Mouse (Mus musculus) limb, embryonic 15.5 days (tissue): ENCODE measurements at regions not wholly inside any gene's neighbourhood (a gene's known extent, or its start where the extent isn't known, plus 50 kb on each side); places are given as distances from the start of the nearest gene placed in this dataset.

Source experiments
- ATAC-seq: fragments of 200-750 bp; cut with Nextera tagmentation; 2 replicates; pipeline ENCODE4 v1.8.0; 2017; ENCODE audit warnings: low read depth, moderate TSS enrichment; ENCODE audit not compliant: insufficient number of reproducible peaks, low FRiP score, low TSS enrichment
- H3K27ac ChIP-seq: fragments of 300-500 bp; sonication (generic); 2 replicates; pipeline ENCODE4 v1.5.1; 2015; ENCODE audit warnings: moderate library complexity, mild to moderate bottlenecking, inconsistent platforms
- H3K27me3 ChIP-seq: fragments of 300-500 bp; sonication (generic); 2 replicates; pipeline ENCODE4 v1.6.1; 2015; ENCODE audit warnings: inconsistent platforms
- H3K36me3 ChIP-seq: fragments of 300-500 bp; sonication (generic); 2 replicates; pipeline ENCODE4 v1.6.1; 2015; ENCODE audit warnings: inconsistent platforms
- H3K4me1 ChIP-seq: fragments of 300-500 bp; sonication (generic); 2 replicates; pipeline ENCODE4 v1.6.1; 2015; ENCODE audit warnings: inconsistent platforms
- H3K4me2 ChIP-seq: fragments of 300-500 bp; sonication (generic); 2 replicates; pipeline ENCODE4 v1.6.1; 2015; ENCODE audit warnings: mild to moderate bottlenecking, inconsistent platforms
- H3K4me3 ChIP-seq: fragments of 300-500 bp; sonication (generic); 2 replicates; pipeline ENCODE4 v1.5.1; 2015; ENCODE audit warnings: mild to moderate bottlenecking, inconsistent platforms
- H3K9ac ChIP-seq: fragments of 300-500 bp; sonication (generic); 2 replicates; pipeline ENCODE4 v1.6.1; 2015; ENCODE audit warnings: inconsistent platforms
- H3K9me3 ChIP-seq: fragments of 300-500 bp; sonication (generic); 2 replicates; pipeline ENCODE4 v1.6.1; 2016; ENCODE audit warnings: inconsistent platforms
- WGBS: fragments of 180-500 bp; shearing (Covaris S2); methylation state at CpG from one replicate; pipeline ENCODE4 v1.1.7; 2015; 5-methylcytosine and 5-hydroxymethylcytosine counted together

DNA sequence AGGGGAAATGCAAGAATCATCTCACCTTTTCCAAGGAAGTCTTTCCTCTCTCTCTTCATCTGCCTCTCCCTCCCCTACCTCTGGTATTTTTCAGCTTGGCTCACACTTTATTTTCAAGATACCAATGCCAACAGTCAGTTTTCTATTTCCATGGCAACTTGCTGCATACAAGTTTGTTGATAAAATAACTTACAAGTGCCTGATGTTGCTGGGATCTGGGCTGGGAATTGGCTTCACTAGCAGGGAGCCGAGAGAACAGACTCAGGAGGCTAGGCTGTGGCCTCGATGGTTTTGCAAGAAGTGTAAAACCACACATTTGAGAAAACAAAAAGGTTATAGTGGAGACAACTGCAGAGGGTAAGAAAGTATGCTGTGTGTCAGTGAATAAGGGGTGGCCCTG, 94.6 kb upstream of the Kcnd3 start:
- no peaks in the 10 kb centered on the region for H3K9me3 ChIP-seq
- no peak overlapping the region for H3K4me3 ChIP-seq
- no peak overlapping the region for H3K4me2 ChIP-seq
- WGBS = 66% methylated on average over 2 of the region's 2 CpGs
- H3K36me3 ChIP-seq = no peaks in the 10 kb centered on the region
- no peak overlapping the region for H3K9ac ChIP-seq
- H3K4me1 ChIP-seq = no peaks in the 10 kb centered on the region
- H3K27ac ChIP-seq = no peak overlapping the region
- no peaks in the 10 kb centered on the region for H3K27me3 ChIP-seq
- no peak for ATAC-seq

- WGBS = 55% methylated on average over 3 of the region's 3 CpGs
- Histone ChIP-seq H3K36me3 (no peaks in the 10 kb centered on the region), H3K27me3 (no peaks in the 10 kb centered on the region), H3K4me1 (no peaks in the 10 kb centered on the region), H3K9ac (no peak overlapping the region), H3K4me3 (no peak overlapping the region), H3K27ac (no peak overlapping the region), H3K4me2 (no peak overlapping the region), H3K9me3 (no peaks in the 10 kb centered on the region)
- no peak for ATAC-seq
Observed at GRCm38 (mm10) chr3:105359636-105360035, 92.5 kb upstream of the Kcnd3 start.

GRCm38 (mm10) chr3:105364685-105365084, 87.4 kb upstream of the Kcnd3 start:
- 80% methylated on average over 5 of the region's 5 CpGs for WGBS
- H3K4me3 ChIP-seq = no peak overlapping the region
- no peak overlapping the region for H3K9ac ChIP-seq
- H3K4me1 ChIP-seq = no peaks in the 10 kb centered on the region
- no peaks in the 10 kb centered on the region for H3K36me3 ChIP-seq
- no peaks in the 10 kb centered on the region for H3K27me3 ChIP-seq
- no peak overlapping the region for H3K4me2 ChIP-seq
- no peaks in the 10 kb centered on the region for H3K9me3 ChIP-seq
- no peak for ATAC-seq
- no peak overlapping the region for H3K27ac ChIP-seq

DNA sequence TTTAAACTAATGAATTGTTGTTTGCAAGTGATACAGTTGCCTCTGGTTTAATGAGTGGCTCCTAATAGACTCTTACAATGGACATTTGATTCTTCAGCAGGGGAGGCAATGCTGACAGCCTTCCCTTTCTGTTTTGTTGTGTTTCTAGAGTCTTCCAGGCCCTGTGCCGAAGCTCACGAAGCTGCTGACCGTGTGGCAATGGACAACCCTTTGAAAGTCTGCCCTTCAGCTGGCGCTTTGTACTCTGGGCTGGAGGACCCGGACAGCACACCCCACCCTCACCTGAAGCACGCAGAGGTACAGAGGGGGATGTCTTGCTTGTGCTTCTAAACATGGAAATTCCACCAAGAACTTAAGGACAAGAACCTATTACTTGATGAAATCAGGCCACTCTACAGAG, 85.3 kb upstream of the Kcnd3 start:
- Histone ChIP-seq H3K4me2 (no peak overlapping the region), H3K27ac (no peak overlapping the region), H3K36me3 (no peaks in the 10 kb centered on the region), H3K9ac (no peak overlapping the region), H3K4me3 (no peak overlapping the region), H3K27me3 (no peaks in the 10 kb centered on the region), H3K4me1 (no peaks in the 10 kb centered on the region), H3K9me3 (no peaks in the 10 kb centered on the region)
- WGBS = 88% methylated on average over 6 of the region's 6 CpGs
- no peak for ATAC-seq

GRCm38 (mm10) chr3:105367972-105368371, 84.2 kb upstream of the Kcnd3 start:
- no peak overlapping the region for H3K9ac ChIP-seq
- no peak overlapping the region for H3K4me2 ChIP-seq
- no peaks in the 10 kb centered on the region for H3K27me3 ChIP-seq
- H3K4me3 ChIP-seq = no peak overlapping the region
- no peaks in the 10 kb centered on the region for H3K9me3 ChIP-seq
- no peak for ATAC-seq
- 68% methylated on average over 8 of the region's 8 CpGs for WGBS
- no peaks in the 10 kb centered on the region for H3K36me3 ChIP-seq
- H3K27ac ChIP-seq = no peak overlapping the region
- no peaks in the 10 kb centered on the region for H3K4me1 ChIP-seq

DNA sequence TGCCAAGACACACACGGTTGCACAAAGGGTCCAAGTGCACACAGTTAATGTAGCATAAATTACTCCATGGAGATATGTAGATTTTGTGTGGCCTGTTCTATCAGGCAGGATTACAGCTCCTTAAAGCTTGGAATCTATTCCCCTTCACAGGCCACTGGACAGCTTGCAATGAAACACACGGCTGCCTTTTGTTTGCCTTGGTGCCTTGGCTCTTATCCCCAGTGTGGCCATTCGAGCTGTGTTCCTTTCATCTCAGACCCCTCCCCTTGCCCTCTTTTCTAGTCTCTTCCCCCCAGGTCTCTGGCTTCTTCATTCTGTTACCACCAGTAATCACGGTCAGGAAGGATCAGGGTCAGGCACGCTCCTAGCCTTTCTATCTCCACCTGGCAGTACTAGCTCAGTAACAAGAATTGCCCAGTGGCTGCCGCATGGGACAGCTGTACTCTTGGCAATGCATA, 79.7 kb upstream of the Kcnd3 start:
- no peak for ATAC-seq
- no peak overlapping the region for H3K4me2 ChIP-seq
- H3K36me3 ChIP-seq = no peaks in the 10 kb centered on the region
- H3K4me3 ChIP-seq = no peak overlapping the region
- H3K27me3 ChIP-seq = no peaks in the 10 kb centered on the region
- 75% methylated on average over 6 of the region's 6 CpGs for WGBS
- H3K4me1 ChIP-seq = no peaks in the 10 kb centered on the region
- no peak overlapping the region for H3K9ac ChIP-seq
- H3K27ac ChIP-seq = no peak overlapping the region
- no peaks in the 10 kb centered on the region for H3K9me3 ChIP-seq

- H3K4me1 ChIP-seq = no peaks in the 10 kb centered on the region
- ATAC-seq = no peak
- WGBS = 74% methylated on average over 1 of the region's 1 CpGs
Observed at GRCm38 (mm10) chr3:105374306-105374705, 77.8 kb upstream of the Kcnd3 start.

DNA sequence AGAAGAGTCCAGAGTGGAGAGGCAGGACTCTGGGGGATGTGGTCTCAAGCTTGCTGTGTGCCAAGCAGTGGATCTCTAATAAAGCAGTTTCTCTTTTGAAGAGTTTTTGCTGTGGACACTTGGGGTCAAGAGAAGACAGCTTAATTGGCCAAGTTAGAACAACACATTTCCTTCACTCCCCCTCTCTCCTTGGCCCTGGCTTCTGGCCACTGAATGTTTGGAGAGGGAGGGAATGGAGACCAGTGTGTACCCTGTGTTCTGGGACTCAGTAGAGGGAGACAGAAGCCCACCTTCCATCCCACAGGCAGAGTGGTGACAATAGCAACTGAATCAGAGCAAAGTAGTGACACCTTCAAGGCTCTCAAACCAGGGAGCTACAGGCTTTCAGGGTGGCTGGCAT, 77.3 kb upstream of the Kcnd3 start:
- no peak for ATAC-seq

More at GRCm38 (mm10) chr3:105374306-105374705, 77.8 kb upstream of the Kcnd3 start:
- no peaks in the 10 kb centered on the region for H3K9me3 ChIP-seq
- H3K27ac ChIP-seq = no peak overlapping the region
- no peak overlapping the region for H3K9ac ChIP-seq
- no peaks in the 10 kb centered on the region for H3K36me3 ChIP-seq
- no peak overlapping the region for H3K4me3 ChIP-seq
- no peaks in the 10 kb centered on the region for H3K27me3 ChIP-seq
- no peak overlapping the region for H3K4me2 ChIP-seq

GRCm38 (mm10) chr3:105375383-105375782, 76.7 kb upstream of the Kcnd3 start:
- Histone ChIP-seq H3K9ac (no peak overlapping the region), H3K9me3 (no peaks in the 10 kb centered on the region), H3K27me3 (no peaks in the 10 kb centered on the region), H3K4me1 (no peaks in the 10 kb centered on the region), H3K4me3 (no peak overlapping the region), H3K36me3 (no peaks in the 10 kb centered on the region), H3K4me2 (no peak overlapping the region), H3K27ac (no peak overlapping the region)
- 49% methylated on average over 5 of the region's 5 CpGs for WGBS
- ATAC-seq = no peak

More for the DNA sequence above, 77.3 kb upstream of the Kcnd3 start:
- no peaks in the 10 kb centered on the region for H3K36me3 ChIP-seq
- no peaks in the 10 kb centered on the region for H3K27me3 ChIP-seq
- H3K9me3 ChIP-seq = no peaks in the 10 kb centered on the region
- no peak overlapping the region for H3K9ac ChIP-seq
- no peak overlapping the region for H3K27ac ChIP-seq
- no peak overlapping the region for H3K4me3 ChIP-seq
- no peak overlapping the region for H3K4me2 ChIP-seq
- no peaks in the 10 kb centered on the region for H3K4me1 ChIP-seq

DNA sequence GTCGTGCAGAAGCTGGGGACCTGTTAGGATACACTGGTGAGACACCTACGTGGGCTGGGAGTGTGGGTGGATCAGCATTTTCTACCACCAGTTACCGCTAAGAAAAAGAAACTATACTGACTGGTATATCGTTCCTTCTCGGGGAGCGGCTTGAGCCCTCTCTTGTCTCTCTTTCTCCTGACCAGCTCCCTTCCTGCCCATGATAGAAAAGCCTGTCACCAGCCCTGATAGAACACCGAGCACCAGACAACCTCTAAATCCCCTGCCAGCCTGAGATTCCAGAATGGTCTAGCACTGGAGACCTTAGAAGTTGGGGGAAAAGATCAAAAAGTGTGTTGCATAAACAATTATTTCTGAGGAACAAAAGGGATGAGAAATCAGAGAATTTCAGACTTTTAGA, 76.3 kb upstream of the Kcnd3 start:
- 81% methylated on average over 7 of the region's 7 CpGs for WGBS
- no peaks in the 10 kb centered on the region for H3K27me3 ChIP-seq
- no peak overlapping the region for H3K4me3 ChIP-seq
- H3K27ac ChIP-seq = no peak overlapping the region
- no peak overlapping the region for H3K4me2 ChIP-seq
- H3K4me1 ChIP-seq = no peaks in the 10 kb centered on the region
- H3K9ac ChIP-seq = no peak overlapping the region
- no peak for ATAC-seq
- no peaks in the 10 kb centered on the region for H3K9me3 ChIP-seq
- no peaks in the 10 kb centered on the region for H3K36me3 ChIP-seq

GRCm38 (mm10) chr3:105376346-105376745, 75.8 kb upstream of the Kcnd3 start:
- H3K4me2 ChIP-seq = no peak overlapping the region
- no peaks in the 10 kb centered on the region for H3K36me3 ChIP-seq
- H3K4me3 ChIP-seq = no peak overlapping the region
- no peaks in the 10 kb centered on the region for H3K9me3 ChIP-seq
- no peak overlapping the region for H3K9ac ChIP-seq
- 46% methylated on average over 5 of the region's 5 CpGs for WGBS
- no peak for ATAC-seq
- no peak overlapping the region for H3K27ac ChIP-seq
- H3K27me3 ChIP-seq = no peaks in the 10 kb centered on the region
- H3K4me1 ChIP-seq = no peaks in the 10 kb centered on the region

DNA sequence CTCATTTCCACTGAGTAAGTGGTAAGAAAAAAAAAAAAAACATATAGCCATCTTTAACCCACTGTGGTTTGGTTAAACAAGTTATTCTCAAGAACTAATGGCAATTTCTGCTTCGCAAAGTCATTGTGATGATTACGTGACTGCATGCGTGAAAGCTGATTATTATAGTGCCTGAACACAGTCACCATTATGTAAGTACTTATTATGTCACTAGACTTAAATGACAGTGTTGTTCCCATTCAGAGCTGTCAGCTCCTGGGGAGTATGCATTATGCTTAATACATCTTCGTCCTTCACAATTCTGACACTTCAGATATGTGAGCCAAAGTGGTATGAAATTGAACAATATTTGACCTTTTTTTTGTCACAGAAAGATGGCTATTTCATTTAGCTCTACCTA, 71.3 kb upstream of the Kcnd3 start:
- ATAC-seq = no peak
- Histone ChIP-seq H3K27ac (no peak overlapping the region), H3K27me3 (no peaks in the 10 kb centered on the region), H3K4me3 (no peak overlapping the region), H3K4me2 (no peak overlapping the region), H3K36me3 (no peaks in the 10 kb centered on the region), H3K9me3 (no peaks in the 10 kb centered on the region), H3K4me1 (no peaks in the 10 kb centered on the region), H3K9ac (no peak overlapping the region)
- WGBS = 92% methylated on average over 4 of the region's 4 CpGs
